Mouse (Mus musculus) limb, embryonic 15.5 days (tissue): Measurements from ENCODE around the gene E2f4. TPM values are rescaled to one million over a fixed set of nuclear protein-coding genes. Genes with fewer than 3 reads are reported as not detected.

Source experiments
- ATAC-seq: fragments of 200-750 bp; cut with Nextera tagmentation; 2 replicates; pipeline ENCODE4 v1.8.0; 2017; ENCODE audit warnings: low read depth, moderate TSS enrichment; ENCODE audit not compliant: insufficient number of reproducible peaks, low FRiP score, low TSS enrichment
- H3K27ac ChIP-seq: fragments of 300-500 bp; sonication (generic); 2 replicates; pipeline ENCODE4 v1.5.1; 2015; ENCODE audit warnings: moderate library complexity, mild to moderate bottlenecking, inconsistent platforms
- H3K27me3 ChIP-seq: fragments of 300-500 bp; sonication (generic); 2 replicates; pipeline ENCODE4 v1.6.1; 2015; ENCODE audit warnings: inconsistent platforms
- H3K36me3 ChIP-seq: fragments of 300-500 bp; sonication (generic); 2 replicates; pipeline ENCODE4 v1.6.1; 2015; ENCODE audit warnings: inconsistent platforms
- H3K4me1 ChIP-seq: fragments of 300-500 bp; sonication (generic); 2 replicates; pipeline ENCODE4 v1.6.1; 2015; ENCODE audit warnings: inconsistent platforms
- H3K4me2 ChIP-seq: fragments of 300-500 bp; sonication (generic); 2 replicates; pipeline ENCODE4 v1.6.1; 2015; ENCODE audit warnings: mild to moderate bottlenecking, inconsistent platforms
- H3K4me3 ChIP-seq: fragments of 300-500 bp; sonication (generic); 2 replicates; pipeline ENCODE4 v1.5.1; 2015; ENCODE audit warnings: mild to moderate bottlenecking, inconsistent platforms
- H3K9ac ChIP-seq: fragments of 300-500 bp; sonication (generic); 2 replicates; pipeline ENCODE4 v1.6.1; 2015; ENCODE audit warnings: inconsistent platforms
- H3K9me3 ChIP-seq: fragments of 300-500 bp; sonication (generic); 2 replicates; pipeline ENCODE4 v1.6.1; 2016; ENCODE audit warnings: inconsistent platforms
- WGBS: fragments of 180-500 bp; shearing (Covaris S2); methylation state at CpG from one replicate; pipeline ENCODE4 v1.1.7; 2015; 5-methylcytosine and 5-hydroxymethylcytosine counted together
- polyA plus RNA-seq: library from polyadenylated mRNA; unstranded; fragments of >200 nt; fragmentation: Nextera tagmentation; extraction: Ambion mirVana; gene quantifications from 2 replicates; pipeline ENCODE4 v1.2.1, GENCODE M21; 2015

E2f4 gene
- polyA plus RNA-seq, 1 experiment from 2014 or later: 63.7 TPM

DNA sequence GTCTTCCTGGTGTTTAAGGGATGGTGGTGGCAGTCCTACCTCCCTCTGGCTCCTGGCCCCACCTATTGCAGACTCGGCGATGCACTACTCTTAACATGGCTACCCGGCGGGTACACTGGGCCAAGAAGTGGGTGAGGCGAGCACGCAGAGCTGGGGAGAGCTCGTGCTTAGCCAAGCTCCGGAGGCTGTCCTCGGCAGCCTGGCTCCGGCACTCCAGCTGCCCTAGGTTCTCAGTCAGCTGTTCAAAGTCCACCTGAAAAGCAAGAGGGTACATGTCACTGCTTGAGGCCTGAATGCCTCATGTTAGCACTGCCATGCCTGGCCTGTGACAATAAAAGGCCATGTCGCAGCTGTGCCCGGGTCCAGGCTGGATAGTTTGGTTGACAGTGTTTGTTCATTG lies 32.9 kb downstream of the E2f4 start:
- no peak overlapping the region for H3K27ac ChIP-seq
- H3K9ac ChIP-seq: no peak overlapping the region
- ATAC-seq: no peak
- H3K4me2 ChIP-seq: no peak overlapping the region
- H3K9me3 ChIP-seq: no peaks in the 10 kb centered on the region
- H3K36me3 ChIP-seq: peaks cover 73% of the 10 kb centered on the region
- H3K4me3 ChIP-seq: no peak overlapping the region
- no peaks in the 10 kb centered on the region for H3K27me3 ChIP-seq
- 96% methylated on average over 12 of the region's 12 CpGs for WGBS
- H3K4me1 ChIP-seq: peaks cover 17% of the 10 kb centered on the region

DNA sequence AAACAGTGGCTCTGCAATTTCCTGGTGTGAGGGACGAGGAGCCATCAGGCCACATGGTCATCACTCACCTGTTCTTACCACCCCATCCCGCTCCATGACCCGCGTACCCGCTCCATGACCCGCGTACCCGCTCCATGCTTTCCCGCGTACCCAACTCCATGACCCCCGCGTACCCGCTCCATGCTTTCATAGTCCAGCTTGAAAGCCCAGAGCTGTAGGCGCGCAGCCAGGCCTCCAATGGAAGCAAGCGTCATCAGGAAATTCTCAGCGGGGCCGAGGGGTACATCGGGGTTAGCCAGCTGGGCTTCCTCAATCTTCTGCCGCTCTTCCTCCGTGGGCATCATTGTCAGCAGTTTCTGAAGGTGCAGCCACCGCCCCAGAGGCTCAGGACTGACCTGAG lies 34.0 kb downstream of the E2f4 start:
- no peak overlapping the region for H3K4me2 ChIP-seq
- H3K9ac ChIP-seq: no peak overlapping the region
- H3K36me3 ChIP-seq: peaks cover 84% of the 10 kb centered on the region
- peaks cover 15% of the 10 kb centered on the region for H3K4me1 ChIP-seq
- no peaks in the 10 kb centered on the region for H3K27me3 ChIP-seq
- H3K27ac ChIP-seq: no peak overlapping the region
- no peaks in the 10 kb centered on the region for H3K9me3 ChIP-seq
- H3K4me3 ChIP-seq: no peak overlapping the region
- 94% methylated on average over 22 of the region's 22 CpGs for WGBS
- ATAC-seq: no peak

DNA sequence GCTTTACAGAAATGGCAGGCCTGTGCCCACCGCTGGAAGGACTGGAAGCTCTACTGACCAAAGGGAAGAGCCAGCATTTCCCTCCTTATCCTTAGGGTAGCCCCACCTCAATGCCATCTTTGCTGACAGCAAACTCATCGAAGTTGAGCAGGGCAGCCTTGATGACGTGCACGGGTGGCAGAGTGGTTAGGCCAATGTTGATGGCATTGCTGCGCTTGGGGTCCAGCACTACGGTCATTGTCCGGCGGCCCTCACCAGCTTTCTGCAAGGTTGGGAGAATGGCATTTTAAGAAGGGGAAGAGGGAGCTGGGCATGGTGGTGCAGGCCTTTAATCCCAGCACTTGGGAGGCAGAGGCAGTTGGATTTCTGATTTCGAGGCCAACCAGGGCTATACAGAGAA lies 34.5 kb downstream of the E2f4 start:
- Histone ChIP-seq H3K36me3 (peaks cover 89% of the 10 kb centered on the region), H3K27ac (no peak overlapping the region)
- WGBS: 94% methylated on average over 9 of the region's 9 CpGs

DNA sequence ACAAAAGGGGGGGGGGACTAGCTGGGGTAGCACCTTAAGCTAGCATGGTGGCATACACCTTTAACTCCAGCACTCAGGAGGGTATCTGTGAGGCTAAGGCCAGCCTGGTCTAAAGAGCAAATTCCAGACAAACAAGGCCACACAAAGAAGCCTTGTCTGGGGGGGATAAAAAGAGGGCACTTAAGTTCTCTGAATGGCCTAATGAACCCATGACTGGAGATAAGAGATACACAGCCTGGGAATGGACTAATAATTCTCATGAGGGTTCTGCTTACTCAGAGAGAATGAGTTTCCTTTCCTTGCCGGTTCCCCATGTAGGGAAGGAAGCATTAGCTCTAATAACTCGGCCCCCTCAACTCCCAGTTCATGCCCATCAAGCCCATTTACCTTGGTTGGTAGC lies 35.1 kb downstream of the E2f4 start:
- H3K4me3 ChIP-seq: no peak overlapping the region
- WGBS: 80% methylated on average over 2 of the region's 2 CpGs
- H3K4me1 ChIP-seq: peaks cover 8% of the 10 kb centered on the region
- ATAC-seq: no peak
- no peak overlapping the region for H3K9ac ChIP-seq
- H3K9me3 ChIP-seq: no peaks in the 10 kb centered on the region
- H3K27ac ChIP-seq: no peak overlapping the region
- H3K4me2 ChIP-seq: no peak overlapping the region
- peaks cover 93% of the 10 kb centered on the region for H3K36me3 ChIP-seq
- no peaks in the 10 kb centered on the region for H3K27me3 ChIP-seq

More for the DNA sequence above, 34.5 kb downstream of the E2f4 start:
- Histone ChIP-seq H3K4me1 (peaks cover 14% of the 10 kb centered on the region), H3K4me3 (no peak overlapping the region), H3K9me3 (no peaks in the 10 kb centered on the region), H3K9ac (no peak overlapping the region), H3K4me2 (no peak overlapping the region), H3K27me3 (no peaks in the 10 kb centered on the region)
- no peak for ATAC-seq

DNA sequence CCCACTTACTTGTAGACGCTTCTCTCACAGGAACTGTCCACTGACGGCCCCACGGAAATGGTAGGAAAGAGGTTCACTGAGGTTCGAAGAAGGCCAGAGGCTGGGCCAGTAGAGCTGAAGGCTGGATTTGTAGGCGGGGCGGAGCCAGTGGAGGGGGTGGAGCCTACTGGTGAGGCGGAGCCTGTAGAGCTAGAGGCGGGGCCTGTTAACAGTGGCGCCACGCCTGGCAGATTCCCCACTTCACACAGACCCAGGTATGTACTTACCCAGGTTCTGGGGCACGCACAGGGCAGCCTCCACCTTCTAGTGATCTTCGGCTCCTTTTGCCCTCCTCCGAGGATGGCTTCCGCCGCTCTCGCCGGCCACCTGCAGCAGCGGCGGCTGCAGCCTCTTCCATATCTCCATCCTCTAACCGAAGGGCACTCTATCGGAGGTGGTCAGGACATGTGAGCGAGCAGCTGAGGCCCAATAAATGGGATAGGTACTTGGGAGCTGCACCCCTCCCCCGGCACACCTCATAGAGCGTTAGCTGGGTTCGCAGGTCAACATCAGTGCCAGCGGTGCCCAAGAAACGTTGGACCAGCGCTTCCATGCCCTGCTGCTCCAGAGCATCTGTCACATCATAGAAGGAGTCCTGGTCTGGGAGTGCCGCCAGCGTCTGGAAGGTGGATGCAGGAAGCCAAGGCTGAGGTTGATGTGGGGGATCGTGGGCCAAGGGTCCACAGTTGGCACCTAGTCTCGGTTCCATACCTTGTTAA lies 39.1 kb downstream of the E2f4 start:
- ATAC-seq: no peak
- H3K9ac ChIP-seq: no peak overlapping the region
- H3K9me3 ChIP-seq: no peaks in the 10 kb centered on the region
- H3K4me2 ChIP-seq: no peak overlapping the region
- peaks cover 15% of the 10 kb centered on the region for H3K4me1 ChIP-seq
- WGBS: 55% methylated on average over 32 of the region's 32 CpGs
- H3K27me3 ChIP-seq: no peaks in the 10 kb centered on the region
- no peak overlapping the region for H3K4me3 ChIP-seq
- H3K27ac ChIP-seq: no peak overlapping the region
- H3K36me3 ChIP-seq: peaks cover 64% of the 10 kb centered on the region

DNA sequence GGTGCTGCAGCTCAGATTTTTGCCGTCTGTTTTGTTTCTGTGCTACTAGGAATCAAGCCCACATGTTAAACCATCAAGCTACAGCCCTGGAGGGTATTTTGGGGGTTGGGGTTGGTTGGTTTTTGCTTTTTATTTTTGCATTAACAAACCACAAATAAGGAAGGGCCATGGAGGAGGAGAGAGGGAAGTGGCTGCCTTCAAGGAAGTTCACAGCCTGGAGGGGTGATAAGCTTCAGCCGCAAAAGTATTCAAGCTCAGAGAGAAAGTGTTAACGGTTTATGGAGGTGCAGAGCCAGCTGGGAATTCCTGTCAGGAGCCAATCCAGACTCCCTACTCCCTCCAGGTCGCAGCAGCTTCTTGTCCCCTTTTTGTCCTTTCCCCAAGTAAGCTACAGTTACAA lies 41.5 kb downstream of the E2f4 start:
- 13% methylated on average over 4 of the region's 4 CpGs for WGBS
- Histone ChIP-seq H3K9me3 (no peaks in the 10 kb centered on the region), H3K4me2 (no peak overlapping the region), H3K4me3 (no peak overlapping the region), H3K4me1 (peaks cover 19% of the 10 kb centered on the region), H3K27me3 (no peaks in the 10 kb centered on the region), H3K36me3 (peaks cover 42% of the 10 kb centered on the region), H3K27ac (no peak overlapping the region), H3K9ac (no peak overlapping the region)
- ATAC-seq: no peak

DNA sequence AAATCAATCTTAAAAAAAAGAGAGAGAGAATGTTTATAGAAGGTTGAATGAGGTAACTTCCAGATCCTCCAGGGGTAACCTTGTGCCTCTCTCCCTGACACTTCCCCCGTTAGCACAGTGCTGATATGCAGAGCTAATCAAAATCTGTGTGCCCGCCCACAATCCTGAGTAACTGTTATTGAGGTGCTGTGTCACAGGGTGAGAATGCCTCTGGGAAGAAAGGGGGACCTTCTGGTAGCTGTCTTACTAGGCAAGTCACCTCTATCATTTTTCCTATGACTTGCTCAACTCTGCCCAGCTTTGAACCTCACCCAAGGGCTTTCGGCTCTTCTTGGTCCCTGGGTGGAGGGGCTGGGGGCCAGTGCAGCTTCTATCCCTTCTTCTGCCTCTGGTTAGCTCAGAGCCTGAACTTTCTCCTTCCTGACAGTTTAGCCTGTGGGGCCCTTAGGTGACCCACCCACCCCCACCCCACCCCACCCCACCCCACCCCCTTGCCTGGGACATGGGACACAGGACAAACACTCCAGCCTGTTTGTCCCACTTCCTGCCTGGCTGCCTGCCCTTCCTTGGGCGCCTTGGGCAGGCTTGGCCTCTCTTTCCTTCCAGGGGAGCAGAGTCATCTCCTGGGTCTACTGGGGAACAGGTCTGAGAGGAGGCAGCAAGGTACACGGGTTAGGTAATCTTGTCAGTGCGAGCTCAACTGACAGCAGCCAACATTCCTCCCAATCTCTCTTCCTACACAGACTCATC lies 42.6 kb downstream of the E2f4 start:
- Histone ChIP-seq H3K36me3 (peaks cover 32% of the 10 kb centered on the region), H3K27me3 (no peaks in the 10 kb centered on the region), H3K4me1 (peaks cover 25% of the 10 kb centered on the region), H3K4me3 (no peak overlapping the region), H3K9me3 (no peaks in the 10 kb centered on the region), H3K27ac (no peak overlapping the region), H3K4me2 (no peak overlapping the region), H3K9ac (no peak overlapping the region)
- ATAC-seq: no peak
- 74% methylated on average over 5 of the region's 6 CpGs for WGBS

DNA sequence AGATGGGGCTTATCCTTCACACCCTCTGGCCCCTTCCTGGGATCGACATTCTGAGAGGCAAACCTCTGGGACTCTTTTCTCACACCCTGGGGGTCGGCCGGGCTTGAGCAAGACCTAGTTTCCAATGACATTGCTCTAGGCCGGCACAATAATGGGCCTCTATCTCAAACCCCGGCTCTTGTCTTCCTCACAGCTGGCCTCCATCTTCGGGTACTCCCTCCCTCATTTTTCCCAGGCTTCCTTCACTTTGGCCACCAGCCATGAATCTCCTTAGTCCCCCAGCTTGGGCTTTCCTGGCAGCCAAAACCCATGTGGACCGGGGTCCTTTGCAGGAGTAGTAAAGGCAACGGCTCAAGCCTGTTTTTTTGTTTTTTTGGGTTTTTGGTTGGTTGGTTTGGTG lies 43.9 kb downstream of the E2f4 start:
- H3K27ac ChIP-seq: no peak overlapping the region; the same call in 1 of the 2 replicates

DNA sequence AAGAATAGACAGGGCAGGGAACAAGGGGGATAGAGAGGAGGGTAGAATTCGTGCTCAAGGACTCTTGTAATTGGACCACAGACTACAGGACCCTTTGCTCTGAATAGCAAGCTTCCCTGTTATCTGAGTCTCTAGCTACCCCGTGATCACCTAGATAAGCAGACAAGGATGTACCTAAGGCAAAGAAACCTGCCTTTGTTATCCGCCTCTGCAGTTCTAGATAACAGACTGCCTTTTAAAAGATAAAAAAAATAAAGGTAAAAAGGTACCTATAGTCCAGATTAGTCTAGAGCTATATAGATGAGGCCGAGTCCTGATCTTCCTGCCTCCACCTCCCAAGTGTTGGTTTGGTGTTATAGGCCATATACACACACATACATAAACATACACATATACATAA lies 45.3 kb downstream of the E2f4 start:
- H3K4me2 ChIP-seq: no peak overlapping the region
- 85% methylated on average over 4 of the region's 4 CpGs for WGBS

More for the DNA sequence above, 43.9 kb downstream of the E2f4 start:
- H3K9ac ChIP-seq: no peak overlapping the region
- WGBS: 41% methylated on average over 8 of the region's 8 CpGs
- peaks cover 19% of the 10 kb centered on the region for H3K36me3 ChIP-seq
- no peak overlapping the region for H3K4me2 ChIP-seq
- H3K9me3 ChIP-seq: no peaks in the 10 kb centered on the region
- peaks cover 36% of the 10 kb centered on the region for H3K4me1 ChIP-seq
- H3K27me3 ChIP-seq: no peaks in the 10 kb centered on the region
- H3K4me3 ChIP-seq: no peak overlapping the region
- no peak for ATAC-seq

DNA sequence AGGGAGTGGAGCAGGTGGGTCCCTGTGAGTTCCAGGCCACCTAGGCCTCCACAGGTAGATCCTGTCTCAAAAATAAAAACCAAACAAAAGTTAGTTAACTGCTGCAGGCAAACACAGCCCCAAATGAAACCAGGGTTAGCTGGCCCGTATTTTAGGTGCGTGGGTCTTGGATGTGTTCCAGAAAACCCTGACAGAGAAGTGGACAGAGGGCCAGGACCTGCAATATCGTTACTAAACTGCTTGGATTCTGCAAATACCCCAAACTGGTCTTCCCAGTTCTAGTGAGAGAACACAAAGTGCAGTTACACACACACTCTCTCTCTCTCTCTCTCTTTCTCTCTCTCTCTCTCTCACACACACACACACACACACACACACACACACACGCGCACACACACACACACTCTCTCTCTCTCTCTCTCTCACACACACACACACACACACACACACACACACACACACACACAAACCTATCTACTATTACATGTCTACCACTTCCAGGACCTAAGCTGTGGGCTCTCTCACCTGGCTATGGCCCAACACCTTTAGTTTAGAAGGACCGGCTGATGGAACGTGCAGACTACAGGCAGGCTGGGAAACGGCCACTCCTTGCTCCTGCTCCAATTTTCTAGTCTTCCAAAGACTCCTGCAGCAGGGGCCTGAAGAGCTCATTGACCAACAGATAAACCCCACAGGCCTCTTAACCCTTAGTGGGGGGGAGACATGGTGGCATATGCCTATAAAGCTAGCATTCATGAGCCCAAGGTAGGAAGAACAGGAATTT lies 46.5 kb downstream of the E2f4 start:
- Histone ChIP-seq H3K27me3 (no peaks in the 10 kb centered on the region), H3K36me3 (no peaks in the 10 kb centered on the region), H3K4me2 (no peak overlapping the region), H3K9me3 (no peaks in the 10 kb centered on the region), H3K27ac (no peak overlapping the region; the same call in 1 of the 2 replicates), H3K9ac (no peak overlapping the region), H3K4me3 (no peak overlapping the region), H3K4me1 (peaks cover 47% of the 10 kb centered on the region)
- ATAC-seq: no peak
- WGBS: 67% methylated on average over 8 of the region's 8 CpGs

More for the DNA sequence above, 45.3 kb downstream of the E2f4 start:
- no peaks in the 10 kb centered on the region for H3K27me3 ChIP-seq
- H3K4me3 ChIP-seq: no peak overlapping the region
- ATAC-seq: no peak
- H3K9ac ChIP-seq: no peak overlapping the region
- H3K9me3 ChIP-seq: no peaks in the 10 kb centered on the region
- H3K36me3 ChIP-seq: peaks cover 7% of the 10 kb centered on the region
- H3K4me1 ChIP-seq: peaks cover 45% of the 10 kb centered on the region
- no peak overlapping the region for H3K27ac ChIP-seq

DNA sequence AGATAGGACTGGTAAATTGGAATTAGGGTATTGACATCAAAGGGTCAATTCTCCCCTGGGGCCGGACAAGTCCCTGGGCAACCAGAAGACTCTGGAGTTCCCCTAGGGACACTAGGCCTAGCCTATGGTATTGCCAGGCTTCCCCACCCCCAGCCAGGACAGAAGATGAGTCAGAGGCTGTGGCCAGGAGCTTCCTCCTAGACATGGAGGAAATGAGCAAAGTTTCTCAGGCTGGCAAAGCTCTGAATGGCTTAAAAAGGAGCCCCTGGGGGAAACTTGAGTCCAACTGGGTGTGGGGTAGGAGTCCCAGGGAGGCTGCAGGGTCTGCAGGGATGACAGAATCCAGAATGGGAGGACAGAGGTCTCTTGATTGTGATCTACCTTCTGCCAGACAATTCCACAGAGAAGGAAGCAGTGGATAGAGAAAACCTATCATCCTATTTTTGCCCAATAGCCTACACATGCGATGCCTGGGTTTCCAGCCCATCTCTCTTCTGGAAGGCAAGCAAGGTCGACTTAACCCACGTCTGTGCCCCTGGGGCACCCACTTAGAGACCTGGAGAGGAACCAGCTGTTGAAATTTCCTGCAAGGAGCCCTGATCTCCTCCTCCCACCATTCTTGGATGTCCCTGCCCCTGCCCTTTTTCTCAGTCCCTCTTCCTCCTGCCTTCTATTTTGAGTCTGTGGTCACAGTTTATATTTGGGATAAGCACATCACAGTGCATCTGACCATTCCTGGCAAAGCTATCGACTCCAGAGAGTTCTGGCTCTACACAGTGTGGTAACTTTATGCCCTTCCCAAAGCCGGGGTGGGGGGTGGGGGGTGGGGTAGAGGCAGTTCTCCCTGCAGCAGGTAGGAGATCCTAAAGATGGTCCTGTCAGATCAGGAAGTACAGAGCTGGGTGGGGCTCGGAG lies 47.9 kb downstream of the E2f4 start:
- Histone ChIP-seq H3K9ac (no peak overlapping the region), H3K4me3 (no peak overlapping the region)

More for the DNA sequence above, 47.9 kb downstream of the E2f4 start:
- ATAC-seq: no peak
- no peaks in the 10 kb centered on the region for H3K27me3 ChIP-seq
- no peak overlapping the region for H3K4me2 ChIP-seq
- no peaks in the 10 kb centered on the region for H3K36me3 ChIP-seq
- peaks cover 54% of the 10 kb centered on the region for H3K4me1 ChIP-seq
- WGBS: 51% methylated on average over 7 of the region's 7 CpGs
- H3K27ac ChIP-seq: peak overlapping the region; percentile 22
- H3K9me3 ChIP-seq: no peaks in the 10 kb centered on the region
